Mouse (Mus musculus): ENCODE measurements around the gene Lrrk1.

DNA sequence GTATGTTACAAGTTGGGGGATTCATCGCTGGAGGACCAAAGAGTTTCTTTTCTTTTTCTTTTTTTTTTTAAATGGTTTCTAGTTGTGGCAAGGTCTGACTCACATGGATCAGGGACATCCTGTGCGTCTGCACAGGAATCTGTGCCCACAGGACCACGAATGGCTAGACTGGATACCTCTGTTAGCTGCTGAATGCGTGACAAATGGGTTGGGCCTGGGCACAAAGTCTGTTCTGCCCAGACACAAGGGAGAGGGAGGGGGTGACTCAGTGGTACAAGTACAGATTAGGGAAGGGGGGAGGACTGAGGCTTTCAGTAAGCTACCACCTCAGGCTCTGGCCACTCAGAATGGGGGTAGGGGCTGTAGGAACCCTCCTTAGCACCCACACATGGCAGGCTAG lies 12.4 kb downstream of the Lrrk1 start:
- no peak for TF ChIP-seq JUND (conservative IDR thresholded peaks at IDR 0.05; ENCODE audit: low read depth, low read length)
- TF ChIP-seq KAT2A (IDR thresholded peaks at IDR 0.05; ENCODE audit: insufficient replicate concordance, low read length) = no peak
- no peak for TF ChIP-seq ZNF384 (IDR thresholded peaks at IDR 0.05; ENCODE audit: low read depth, low read length)
- no peak for TF ChIP-seq CTCF (conservative IDR thresholded peaks at IDR 0.05 in 1 of 2, IDR thresholded peaks at IDR 0.05 in 1 of 2; ENCODE audit: low read depth in 2 of 2, low read length in 2 of 2)
- no peak for TF ChIP-seq ELF1 (IDR thresholded peaks at IDR 0.05; ENCODE audit: low read depth, low read length)
- no peak for TF ChIP-seq POLR2A (IDR thresholded peaks at IDR 0.05; ENCODE audit: low read depth, low read length)
- no peak for TF ChIP-seq EP300 (IDR thresholded peaks at IDR 0.05; ENCODE audit: low read length)
- TF ChIP-seq NELFE (IDR thresholded peaks at IDR 0.05; ENCODE audit: low read depth, low read length) = no peak
- TF ChIP-seq RCOR1 (conservative IDR thresholded peaks at IDR 0.05; ENCODE audit: low read depth, low read length) = no peak
- no peak for TF ChIP-seq CHD2 (IDR thresholded peaks at IDR 0.05; ENCODE audit: low read length)

Data from CH12.LX (cell line).